14 mouse cellular contexts compared by ENCODE assay signal in genomic region chr7:80123115-80123514, GRCm38 (mm10). TPM values are rescaled to one million over a fixed set of nuclear protein-coding genes. Genes with fewer than 3 reads are reported as not detected.
DNase-seq lines count a peak whose midpoint lies in the region; ATAC-seq and TF ChIP-seq lines count a peak whose summit lies in the region.
"Had no signal": no experiment of that assay in that cellular context is flagged by ENCODE, and none has a peak within 500 bp of the region (broad histone marks: within the 10 kb centered on the region; RNA-seq: fewer than 3 reads in every experiment).

No protein-coding gene starts in this region.

- 0 out of 2 replicates have a peak overlapping the region, but pooled peaks have one; percentile 25 for H3K27ac ChIP-seq in spleen, adult 2 months (ENCODE audit: insufficient read depth, low read length)
- H3K27ac ChIP-seq in bone marrow, adult 2 months (ENCODE audit: control insufficient read depth, insufficient read depth, low read depth, low read length, poor library complexity) = peak overlapping the region; percentile 62
- H3K27ac ChIP-seq in forebrain, embryonic 10.5 days = no peak overlapping the region
- no peak overlapping the region for H3K27ac ChIP-seq in cerebellum, adult 2 months (ENCODE audit: insufficient read depth, low read length)
- H3K27ac ChIP-seq: hindbrain, embryonic 15.5 days had no signal

- peaks cover 6% of the 10 kb centered on the region; the same call in 1 of the 2 replicates for H3K4me1 ChIP-seq in spleen, adult 2 months (ENCODE audit: control insufficient read depth, insufficient read depth, insufficient read length)
- H3K4me1 ChIP-seq in bone marrow, adult 2 months (ENCODE audit: control insufficient read depth, insufficient read depth, low read length) = peaks cover 1% of the 10 kb centered on the region; the same call in 1 of the 2 replicates
- no peaks in the 10 kb centered on the region for H3K4me1 ChIP-seq in forebrain, embryonic 10.5 days
- no peaks in the 10 kb centered on the region for H3K4me1 ChIP-seq in cerebellum, adult 2 months (ENCODE audit: control insufficient read depth, insufficient read depth, low read length)
- H3K4me1 ChIP-seq: hindbrain, embryonic 15.5 days had no signal

- TF ChIP-seq CTCF in spleen, adult 2 months (IDR thresholded peaks at IDR 0.05; ENCODE audit: extremely low read depth, insufficient read depth, insufficient read length, insufficient replicate concordance) = no peak
- no peak for TF ChIP-seq CTCF in bone marrow, adult 2 months (IDR thresholded peaks at IDR 0.05; ENCODE audit: control insufficient read depth, insufficient read depth, low read length)
- TF ChIP-seq CTCF in cerebellum, adult 2 months (IDR thresholded peaks at IDR 0.05; ENCODE audit: borderline replicate concordance, insufficient read depth, low read depth, low read length) = no peak

- no peak for TF ChIP-seq POLR2A in spleen, adult 2 months (IDR thresholded peaks at IDR 0.05; ENCODE audit: low read depth, low read length)
- TF ChIP-seq POLR2A in bone marrow, adult 2 months (IDR thresholded peaks at IDR 0.05; ENCODE audit: borderline replicate concordance, control insufficient read depth, low read depth, low read length) = no peak
- TF ChIP-seq POLR2A in cerebellum, adult 2 months (IDR thresholded peaks at IDR 0.05; ENCODE audit: borderline replicate concordance, insufficient read depth, low read length) = no peak

- H3K36me3 ChIP-seq in spleen, adult 2 months (ENCODE audit: control insufficient read depth, insufficient read depth, low read length) = no peaks in the 10 kb centered on the region
- no peaks in the 10 kb centered on the region for H3K36me3 ChIP-seq in forebrain, embryonic 10.5 days (replicated peaks)
- H3K36me3 ChIP-seq: hindbrain, embryonic 15.5 days had no signal

- 19% methylated on average over 4 of the region's 4 CpGs for WGBS in spleen, adult 2 months
- 19% methylated on average over 4 of the region's 4 CpGs for WGBS in bone marrow, adult 2 months
- 76% methylated on average over 4 of the region's 4 CpGs for WGBS in forebrain, embryonic 10.5 days
- 67% methylated on average over 4 of the region's 4 CpGs for WGBS in cerebellum, adult 2 months

- H3K27me3 ChIP-seq in spleen, adult 2 months (ENCODE audit: control insufficient read depth, insufficient read depth, low read length) = no peaks in the 10 kb centered on the region
- no peaks in the 10 kb centered on the region for H3K27me3 ChIP-seq in forebrain, embryonic 10.5 days (ENCODE audit: poor library complexity, severe bottlenecking)
- no peaks in the 10 kb centered on the region for H3K27me3 ChIP-seq in cerebellum, adult 2 months (ENCODE audit: control insufficient read depth, insufficient read depth, low read length)
- H3K27me3 ChIP-seq: hindbrain, embryonic 15.5 days had no signal

- peak; percentile 83 for ATAC-seq in megakaryocyte progenitor cell, adult 5-6 weeks (replicated peaks; ENCODE audit: poor library complexity)
- ATAC-seq: forebrain, embryonic 16.5 days had no signal

- peak in 1 of 2 experiments; percentile 30 for DNase-seq in spleen, adult 2 months (ENCODE audit: low read depth in 1 of 2, low spot score in 2 of 2)
- no peak for DNase-seq in spleen, adult 12 weeks (ENCODE audit: low spot score)
- DNase-seq in thymus, postnatal 25 days = peak; percentile 80
- DNase-seq in neural tube, embryonic 10.5 days (ENCODE audit: extremely low spot score, low spot score) = no peak
- DNase-seq in forebrain, embryonic 10.5 days (ENCODE audit: extremely low spot score, low spot score) = no peak
- DNase-seq in cerebellum, adult 2 months = no peak
- DNase-seq: adrenal gland, postnatal 14 days; cerebellum, adult 8-10 months; kidney, postnatal 10 days; midbrain, embryonic 14.5 days had no signal

- no peaks in the 10 kb centered on the region for H3K9me3 ChIP-seq in forebrain, embryonic 10.5 days
- H3K9me3 ChIP-seq: hindbrain, embryonic 15.5 days had no signal

- no peak overlapping the region for H3K4me3 ChIP-seq in spleen, adult 2 months (ENCODE audit: extremely low read depth, insufficient read depth, insufficient read length)
- H3K4me3 ChIP-seq in bone marrow, adult 2 months (replicated peaks; ENCODE audit: control insufficient read depth, low read depth, low read length) = no peak overlapping the region
- no peak overlapping the region for H3K4me3 ChIP-seq in forebrain, embryonic 10.5 days
- H3K4me3 ChIP-seq in cerebellum, adult 2 months (replicated peaks; ENCODE audit: insufficient read depth, low read depth, low read length) = no peak overlapping the region
- H3K4me3 ChIP-seq: hindbrain, embryonic 15.5 days had no signal

RNA-seq across cellular contexts. Expression of gene Idh2, which starts 7.9 kb away (rescaled TPM):
- polyA plus RNA-seq in spleen, adult 2 months (2012; rRNA removed) = 52.6 and 54.0 TPM in 2 replicates
- 20.9 and 43.5 TPM in 2 replicates for polyA plus RNA-seq in bone marrow, adult 2 months (2011; ENCODE audit: insufficient read depth, insufficient read length, low replicate concordance, missing spikeins)
- total RNA-seq in megakaryocyte progenitor cell, adult 5-6 weeks (2015) = 267 and 274 TPM in 2 replicates
- total RNA-seq in megakaryocyte progenitor cell, adult 5-6 weeks (2017) = 276 and 284 TPM in 2 replicates
- polyA plus RNA-seq in forebrain, embryonic 10.5 days (2016; fragmentation: Nextera tagmentation; extraction: Ambion mirVana) = 462 and 476 TPM in 2 replicates
- polyA plus RNA-seq in cerebellum, adult 2 months (2012; rRNA removed) = 77.9 and 84.0 TPM in 2 replicates

Comparison
In these comparisons a context has a peak if more than half of its experiments do, and no peak if none do; other contexts are left out.
1. H3K27ac ChIP-seq: peak in spleen, adult 2 months (single experiment) and bone marrow, adult 2 months (single experiment); none in forebrain, embryonic 10.5 days (single experiment) and cerebellum, adult 2 months (single experiment).